Mouse (Mus musculus) megakaryocyte progenitor cell, adult 5-6 weeks (primary cell): ENCODE measurements around the gene Asl. TPM values are rescaled to one million over a fixed set of nuclear protein-coding genes. Genes with fewer than 3 reads are reported as not detected.

Source experiments
- ATAC-seq: replicated peaks from 2 replicates; pipeline ENCODE4 v1.8.0; 2016; ENCODE audit warnings: mild to moderate bottlenecking, moderate TSS enrichment, inconsistent platforms; ENCODE audit not compliant: poor library complexity
- total RNA-seq, 2 experiments: library from RNA; stranded (forward) in 1 of 2; stranded (reverse) in 1 of 2; fragments of 157-497, 149-512 nt in 1 of 2; fragments of 200-1000 nt in 1 of 2; gene quantifications; 2 replicates each; pipeline versions ENCODE4 v1.2.3 to v1.2.4; 2015 to 2017

Gene Asl
- total RNA-seq, 2 experiments from 2014 or later, result 22.7 to 32.1 TPM

- no peak for ATAC-seq
Measured at GRCm38 (mm10) chr5:130008034-130008590, 20.9 kb downstream of the Asl start.

GRCm38 (mm10) chr5:130007344-130007743, 21.7 kb downstream of the Asl start:
- ATAC-seq, result no peak; the same call in 1 of the 2 replicates

GRCm38 (mm10) chr5:130003229-130003628, 25.8 kb downstream of the Asl start:
- no peak for ATAC-seq

- ATAC-seq, result peak; percentile 71
Measured at GRCm38 (mm10) chr5:130002301-130003146, 26.5 kb downstream of the Asl start, which contains the start of gene Gusb. TSS of gene Gusb (minus strand) at chr5:130003049.

- ATAC-seq, result peak; percentile 30
Measured at GRCm38 (mm10) chr5:130001356-130001987, 27.6 kb downstream of the Asl start.

GRCm38 (mm10) chr5:130000735-130001134, 28.3 kb downstream of the Asl start:
- peak; percentile 21 for ATAC-seq

- ATAC-seq, result peak; percentile 41
Measured at GRCm38 (mm10) chr5:129999097-129999496, 29.9 kb downstream of the Asl start.

- ATAC-seq, result no peak
Measured at GRCm38 (mm10) chr5:129997700-129998099, 31.3 kb downstream of the Asl start.

GRCm38 (mm10) chr5:129994989-129995388, 34.1 kb downstream of the Asl start:
- no peak for ATAC-seq

- ATAC-seq, result no peak
Measured at GRCm38 (mm10) chr5:129993374-129993773, 35.7 kb downstream of the Asl start.

- peak; percentile 94 for ATAC-seq
Measured at GRCm38 (mm10) chr5:129991898-129992297, 37.1 kb downstream of the Asl start.

- no peak for ATAC-seq
Measured at GRCm38 (mm10) chr5:129989376-129989775, 39.7 kb downstream of the Asl start.

GRCm38 (mm10) chr5:129980216-129980615, 48.8 kb downstream of the Asl start:
- peak; percentile 30; the same call in 1 of the 2 replicates for ATAC-seq

- no peak for ATAC-seq
Measured at GRCm38 (mm10) chr5:129978608-129979007, 50.4 kb downstream of the Asl start.

GRCm38 (mm10) chr5:129977768-129978167, 51.3 kb downstream of the Asl start:
- ATAC-seq, result no peak

GRCm38 (mm10) chr5:129974866-129975311, 54.2 kb downstream of the Asl start:
- peak; percentile 78 for ATAC-seq

- peak; percentile 12 for ATAC-seq
Measured at GRCm38 (mm10) chr5:129974354-129974753, 54.7 kb downstream of the Asl start.

- no peak for ATAC-seq
Measured at GRCm38 (mm10) chr5:129971491-129971890, 57.6 kb downstream of the Asl start.

GRCm38 (mm10) chr5:129968417-129968816, 60.6 kb downstream of the Asl start:
- no peak for ATAC-seq

- ATAC-seq, result no peak
Measured at GRCm38 (mm10) chr5:129966448-129966847, 62.6 kb downstream of the Asl start.

- ATAC-seq, result 0 out of 2 replicates have a peak, but pooled peaks have one; percentile 35
Measured at GRCm38 (mm10) chr5:129963224-129963623, 65.8 kb downstream of the Asl start.
